Mouse (Mus musculus) kidney, postnatal 36 days (tissue): ENCODE data around the gene Susd1.

Experiments used
- DNase-seq, 2 experiments: peaks; one replicate each; pipeline ENCODE4 v3.0.0; 2021 to 2022; ENCODE audit warnings: mixed read lengths in 2 of 2

Gene Susd1

GRCm38 (mm10) chr4:59279111-59279510 lies 159.3 kb downstream of the Susd1 start:
- DNase-seq, result no peak

GRCm38 (mm10) chr4:59278410-59278809 lies 160.0 kb downstream of the Susd1 start:
- no peak for DNase-seq

GRCm38 (mm10) chr4:59277958-59278357 lies 160.5 kb downstream of the Susd1 start:
- DNase-seq, result no peak

- DNase-seq, result peak in 1 of 2 experiments; percentile 30
These were observed 162.5 kb downstream of the Susd1 start for GRCm38 (mm10) chr4:59275956-59276355.

- no peak for DNase-seq
These were observed 162.9 kb downstream of the Susd1 start for GRCm38 (mm10) chr4:59275494-59275893.

- DNase-seq, result no peak
These were observed 164.3 kb downstream of the Susd1 start for GRCm38 (mm10) chr4:59274136-59274535.

- peak; percentile 70 for DNase-seq
These were observed 165.1 kb downstream of the Susd1 start for GRCm38 (mm10) chr4:59273342-59273741.

- DNase-seq, result no peak
These were observed 172.8 kb downstream of the Susd1 start for GRCm38 (mm10) chr4:59265631-59266030.

GRCm38 (mm10) chr4:59265182-59265581 lies 173.3 kb downstream of the Susd1 start:
- DNase-seq, result no peak
